In the genomic region with DNA sequence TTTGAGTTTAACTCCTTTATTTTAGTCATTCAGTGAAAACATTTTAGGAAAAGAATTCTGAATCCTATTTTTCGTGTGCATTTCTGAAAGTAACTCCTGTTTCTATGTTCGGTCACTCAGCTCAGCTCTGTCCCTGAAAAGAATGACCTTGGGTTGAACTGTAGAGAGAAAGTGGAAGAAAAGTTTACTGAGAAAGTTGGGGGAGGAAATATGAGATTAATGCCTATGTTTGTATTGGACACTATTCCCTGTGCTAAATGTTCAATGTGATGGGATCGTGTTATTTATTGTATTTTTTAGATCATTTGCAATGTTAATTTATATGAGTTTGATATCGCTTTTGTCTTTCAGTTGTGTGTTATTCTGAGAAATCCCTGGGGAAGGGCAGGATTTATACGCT, we compare ENCODE assay signal across 22 mouse cellular contexts.
"Had no signal": no experiment of that assay in that cellular context is flagged by ENCODE, and none has a peak within 500 bp of the region (broad histone marks: within the 10 kb centered on the region; RNA-seq: fewer than 3 reads in every experiment).

No protein-coding gene starts in this region.

- H3K27me3 ChIP-seq: limb, embryonic 13.5 days; liver, embryonic 12.5 days; liver, embryonic 15.5 days; midbrain, embryonic 12.5 days; neural tube, embryonic 12.5 days had no signal

- H3K36me3 ChIP-seq: limb, embryonic 10.5 days; limb, embryonic 13.5 days; liver, embryonic 12.5 days; liver, embryonic 15.5 days; midbrain, embryonic 12.5 days; neural tube, embryonic 12.5 days had no signal

- H3K4me1 ChIP-seq: limb, embryonic 13.5 days; liver, embryonic 12.5 days; liver, embryonic 15.5 days; midbrain, embryonic 12.5 days had no signal

- H3K4me3 ChIP-seq: layer of hippocampus, adult 2 months; limb, embryonic 10.5 days; limb, embryonic 13.5 days; liver, embryonic 12.5 days; liver, embryonic 15.5 days; midbrain, embryonic 12.5 days; neural tube, embryonic 12.5 days had no signal

- H3K27ac ChIP-seq: layer of hippocampus, adult 2 months; limb, embryonic 10.5 days; limb, embryonic 13.5 days; liver, embryonic 12.5 days; liver, embryonic 15.5 days; macrophage; midbrain, embryonic 12.5 days; neural tube, embryonic 12.5 days; stomach, postnatal 0 days had no signal

- H3K4me2 ChIP-seq: limb, embryonic 13.5 days; liver, embryonic 12.5 days; liver, embryonic 15.5 days; midbrain, embryonic 12.5 days; neural tube, embryonic 12.5 days had no signal

- ATAC-seq: intestine, postnatal 0 days; liver, embryonic 12.5 days had no signal

- H3K9ac ChIP-seq: limb, embryonic 13.5 days; liver, embryonic 12.5 days; liver, embryonic 15.5 days; midbrain, embryonic 12.5 days; neural tube, embryonic 12.5 days had no signal

- H3K9me3 ChIP-seq: limb, embryonic 10.5 days; limb, embryonic 13.5 days; liver, embryonic 12.5 days; liver, embryonic 15.5 days; midbrain, embryonic 12.5 days; neural tube, embryonic 12.5 days had no signal

- DNase-seq: kidney, adult 2 months; kidney, postnatal 14 days; layer of hippocampus, adult 9-11 months; liver; lung, adult 18-20 months; lung, postnatal 14 days; right cerebral cortex, adult 18-20 months; right cerebral cortex, postnatal 14 days; right cerebral cortex, postnatal 4 days; thymus, adult 2 months; thymus, postnatal 14 days; thymus, postnatal 4 days had no signal
